Mouse (Mus musculus) heart, adult 2 months (tissue): ENCODE measurements around the gene Cpb2.

Experiments
- CTCF ChIP-seq: fragments of 200-600 bp; IDR thresholded peaks from 2 replicates; pipeline ENCODE4 v1.8.1; 2022; ENCODE audit warnings: antibody characterized with exemption, mild to moderate bottlenecking, moderate library complexity
- POLR2A ChIP-seq: fragments of 200-500 bp; IDR thresholded peaks from 2 replicates; pipeline ENCODE4 v1.6.1; 2011; ENCODE audit warnings: mild to moderate bottlenecking, low read depth, low read length, control low read depth; ENCODE audit not compliant: insufficient read depth

DNA sequence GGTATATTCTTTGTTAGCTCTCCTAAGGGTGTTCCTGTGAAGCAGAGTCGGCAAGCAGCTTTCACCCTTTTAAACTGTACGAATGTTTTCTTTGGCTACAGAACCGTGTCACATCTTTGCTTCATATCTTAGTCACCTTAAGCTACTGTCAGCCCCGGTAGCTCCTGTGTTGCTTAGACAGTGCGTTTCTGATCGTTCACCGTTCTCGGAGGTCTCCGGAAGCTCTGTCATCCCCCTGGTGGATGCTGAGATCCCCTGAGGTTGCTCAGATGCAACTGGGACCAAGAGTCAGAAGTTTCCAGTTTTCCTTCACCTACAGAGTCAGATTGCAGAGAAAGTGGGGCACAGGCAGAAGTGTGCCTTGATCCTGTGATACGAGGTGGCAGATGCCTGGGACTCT, 49.7 kb upstream of the Cpb2 start:
- no peak for TF ChIP-seq POLR2A
- no peak for TF ChIP-seq CTCF
